Mouse (Mus musculus) forebrain, embryonic 14.5 days (tissue): ENCODE results near the gene Lypd6b. TPM values are rescaled to one million over a fixed set of nuclear protein-coding genes. Genes with fewer than 3 reads are reported as not detected.

Experiments
- ATAC-seq: fragments of 200-750 bp; cut with Nextera tagmentation; 2 replicates; pipeline ENCODE4 v1.8.0; 2017; ENCODE audit warnings: mild to moderate bottlenecking, moderate library complexity
- DNase-seq: peaks from one replicate; pipeline ENCODE4 v3.0.0-alpha.2; 2015; ENCODE audit warnings: low spot score
- H3K27ac ChIP-seq: fragments of 300-500 bp; sonication (generic); 2 replicates; pipeline ENCODE4 v1.5.1; 2014; ENCODE audit warnings: low read depth, mild to moderate bottlenecking, control low read depth, low read length, moderate library complexity
- H3K27me3 ChIP-seq: fragments of 300-500 bp; sonication (generic); replicated peaks from 2 replicates; pipeline ENCODE4 v1.6.1; 2014; ENCODE audit warnings: low read length, control low read depth, mixed read lengths; ENCODE audit not compliant: control insufficient read depth, insufficient read depth
- H3K36me3 ChIP-seq: fragments of 300-500 bp; sonication (generic); 2 replicates; pipeline ENCODE4 v1.6.1; 2014; ENCODE audit warnings: low read length, control low read depth; ENCODE audit not compliant: control insufficient read depth, insufficient read depth
- H3K4me1 ChIP-seq: fragments of 300-500 bp; sonication (generic); 2 replicates; pipeline ENCODE4 v1.6.1; 2014; ENCODE audit warnings: antibody characterized with exemption, low read length, control low read depth; ENCODE audit not compliant: control insufficient read depth, insufficient read depth
- H3K4me2 ChIP-seq: fragments of 300-500 bp; sonication (generic); 2 replicates; pipeline ENCODE4 v1.6.1; 2014; ENCODE audit warnings: mild to moderate bottlenecking, control low read depth, low read length
- H3K4me3 ChIP-seq: fragments of 300-500 bp; sonication (generic); 2 replicates; pipeline ENCODE4 v1.5.1; 2014; ENCODE audit warnings: low read depth, low read length, control low read depth
- H3K9ac ChIP-seq: fragments of 300-500 bp; sonication (generic); 2 replicates; pipeline ENCODE4 v1.6.1; 2014; ENCODE audit warnings: mild to moderate bottlenecking, low read length, control low read depth, moderate library complexity
- H3K9me3 ChIP-seq: fragments of 300-500 bp; sonication (generic); replicated peaks from 2 replicates; pipeline ENCODE4 v1.6.1; 2016; ENCODE audit warnings: low read length, control low read depth, mixed read lengths; ENCODE audit not compliant: control insufficient read depth
- WGBS: fragments of 180-500 bp; shearing (Covaris S2); extraction: QIAGEN DNeasy Blood & Tissue Kit; methylation state at CpG from one replicate; pipeline ENCODE4 v1.1.7; 2014; 5-methylcytosine and 5-hydroxymethylcytosine counted together
- polyA plus RNA-seq: library from polyadenylated mRNA; unstranded; fragments of >200 nt; fragmentation: Nextera tagmentation; extraction: Ambion mirVana; gene quantifications from 2 replicates; pipeline ENCODE4 v1.2.1, GENCODE M21; 2014

Gene Lypd6b
- polyA plus RNA-seq, 1 experiment from 2014 or later = 8.7 TPM

DNA sequence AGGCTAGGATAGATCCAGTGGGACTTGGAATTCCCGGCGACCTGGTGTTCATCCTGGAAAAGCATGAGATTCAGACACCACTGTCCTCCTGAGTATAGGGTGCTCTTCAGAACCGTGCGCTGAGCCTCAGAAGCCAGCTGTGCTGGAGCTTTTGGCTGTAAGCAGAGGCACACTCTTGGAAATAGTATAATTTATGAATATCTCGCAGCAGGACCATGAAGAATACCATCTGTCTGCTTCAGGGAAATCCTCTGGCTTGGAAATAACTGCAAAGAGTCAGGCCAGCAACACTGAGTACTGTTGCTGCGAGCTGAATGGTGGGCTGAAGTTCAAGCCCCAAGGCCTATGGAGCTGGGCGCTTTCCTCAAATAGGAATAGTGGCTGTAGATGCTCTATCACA lies 29.9 kb upstream of the Lypd6b start:
- Histone ChIP-seq H3K9ac (no peak overlapping the region), H3K4me1 (no peaks in the 10 kb centered on the region), H3K9me3 (no peaks in the 10 kb centered on the region), H3K4me3 (no peak overlapping the region), H3K36me3 (peaks cover 95% of the 10 kb centered on the region), H3K4me2 (no peak overlapping the region), H3K27me3 (no peaks in the 10 kb centered on the region), H3K27ac (no peak overlapping the region)
- WGBS = 91% methylated on average over 7 of the region's 7 CpGs
- no peak for ATAC-seq
- DNase-seq = no peak

DNA sequence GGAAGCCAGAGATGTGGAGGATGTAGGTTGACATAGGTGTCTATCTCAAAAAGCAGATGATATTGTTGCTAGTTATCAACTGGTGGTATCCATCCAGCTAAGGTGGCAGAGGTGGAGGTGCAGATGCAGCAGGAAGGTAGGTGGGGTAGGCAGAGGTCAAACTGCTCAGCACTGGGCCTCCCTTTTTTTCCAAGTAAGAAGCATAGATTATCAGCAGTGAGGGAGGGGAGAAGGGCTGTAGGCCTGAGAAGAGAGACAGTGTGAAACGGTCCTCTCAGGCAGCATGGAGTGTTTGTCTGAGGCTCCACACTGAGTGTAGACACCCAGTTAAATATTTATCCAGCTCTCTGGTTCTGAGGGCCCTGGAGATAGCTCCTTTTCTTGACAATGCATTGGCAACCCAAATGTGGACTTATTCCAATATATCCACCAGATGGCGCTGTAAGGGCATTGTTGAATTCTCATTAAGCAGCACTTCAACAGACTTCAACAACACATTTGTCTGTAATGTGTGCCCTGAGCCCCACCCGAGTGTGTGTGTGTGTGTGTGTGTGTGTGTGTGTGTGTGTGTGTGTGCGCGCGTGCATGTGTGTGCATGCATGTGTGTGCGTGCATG lies 23.0 kb upstream of the Lypd6b start:
- Histone ChIP-seq H3K27ac (peak overlapping the region; percentile 53), H3K36me3 (peaks cover 85% of the 10 kb centered on the region), H3K4me1 (no peaks in the 10 kb centered on the region), H3K4me2 (no peak overlapping the region), H3K27me3 (no peaks in the 10 kb centered on the region), H3K9ac (no peak overlapping the region), H3K9me3 (no peaks in the 10 kb centered on the region), H3K4me3 (no peak overlapping the region)
- DNase-seq = peak; percentile 95
- 56% methylated on average over 7 of the region's 7 CpGs for WGBS
- peak; percentile 85 for ATAC-seq

DNA sequence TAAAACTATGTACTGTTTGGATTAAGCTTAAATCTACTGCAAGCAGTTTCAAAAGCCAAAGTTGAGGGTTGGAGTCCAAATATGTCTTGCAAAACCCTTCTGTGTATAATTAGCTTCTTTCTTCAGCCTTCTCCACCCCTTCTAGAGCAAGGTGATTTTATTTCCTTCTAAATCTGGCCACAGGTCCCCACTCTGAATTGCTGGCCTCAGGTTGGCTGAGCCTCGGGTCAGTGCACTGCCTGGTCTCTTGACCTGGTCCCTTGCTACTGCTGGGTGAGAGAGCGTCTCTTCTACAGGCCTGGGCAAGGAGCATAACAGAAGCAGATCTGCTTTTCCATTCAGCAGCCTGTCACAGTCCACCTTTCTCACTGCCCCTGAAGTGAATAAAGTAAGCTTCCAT lies 18.6 kb upstream of the Lypd6b start:
- H3K4me2 ChIP-seq = no peak overlapping the region
- no peak overlapping the region for H3K27ac ChIP-seq
- 89% methylated on average over 2 of the region's 2 CpGs for WGBS
- H3K9ac ChIP-seq = no peak overlapping the region
- H3K27me3 ChIP-seq = no peaks in the 10 kb centered on the region
- DNase-seq (no peak), ATAC-seq (no peak)
- H3K4me3 ChIP-seq = no peak overlapping the region
- H3K9me3 ChIP-seq = no peaks in the 10 kb centered on the region
- H3K36me3 ChIP-seq = peaks cover 71% of the 10 kb centered on the region
- H3K4me1 ChIP-seq = no peaks in the 10 kb centered on the region

DNA sequence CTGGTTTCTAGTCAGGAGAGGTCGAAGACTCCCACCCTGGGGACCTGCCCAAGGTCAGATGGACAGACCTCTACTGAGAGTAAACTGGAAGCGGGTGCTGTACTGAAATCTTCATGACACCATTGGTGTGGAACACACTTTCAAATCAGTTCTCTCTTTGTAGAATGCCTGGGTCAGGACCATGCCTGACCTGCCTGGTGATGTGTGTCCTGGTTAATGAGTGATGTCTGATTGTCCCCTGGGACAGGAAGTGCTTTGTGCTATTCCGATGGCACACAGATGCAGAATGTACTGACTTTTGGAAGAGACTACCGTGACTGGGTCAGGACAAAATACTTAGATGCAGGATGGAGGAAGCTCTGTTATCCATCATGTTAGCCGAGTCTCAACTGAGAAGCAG lies 17.0 kb upstream of the Lypd6b start:
- 97% methylated on average over 5 of the region's 5 CpGs for WGBS
- DNase-seq (no peak), ATAC-seq (no peak)
- Histone ChIP-seq H3K4me2 (no peak overlapping the region), H3K4me3 (no peak overlapping the region), H3K9me3 (no peaks in the 10 kb centered on the region), H3K9ac (no peak overlapping the region), H3K27me3 (no peaks in the 10 kb centered on the region), H3K4me1 (no peaks in the 10 kb centered on the region), H3K27ac (no peak overlapping the region), H3K36me3 (peaks cover 69% of the 10 kb centered on the region)

DNA sequence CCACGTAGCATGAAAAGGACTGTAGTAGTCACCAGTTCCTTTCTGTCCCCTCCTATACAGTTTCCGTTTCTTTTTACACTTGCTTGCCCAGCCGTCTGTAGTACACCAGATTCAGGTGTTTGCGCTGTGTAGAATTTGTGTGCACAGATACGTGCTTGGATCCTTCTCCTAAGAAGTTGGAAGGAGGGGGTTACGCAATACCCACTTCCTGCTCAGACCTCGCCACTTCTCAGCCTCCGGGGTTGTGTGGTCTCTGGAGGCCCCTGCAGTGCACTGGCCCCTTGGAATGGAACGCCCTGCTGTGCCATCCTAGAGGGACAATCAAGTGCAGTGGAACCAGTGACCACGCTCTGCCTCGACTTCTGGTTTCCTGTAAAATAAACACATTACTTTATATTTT lies 16.3 kb upstream of the Lypd6b start:
- DNase-seq = no peak
- WGBS = 81% methylated on average over 11 of the region's 11 CpGs

DNA sequence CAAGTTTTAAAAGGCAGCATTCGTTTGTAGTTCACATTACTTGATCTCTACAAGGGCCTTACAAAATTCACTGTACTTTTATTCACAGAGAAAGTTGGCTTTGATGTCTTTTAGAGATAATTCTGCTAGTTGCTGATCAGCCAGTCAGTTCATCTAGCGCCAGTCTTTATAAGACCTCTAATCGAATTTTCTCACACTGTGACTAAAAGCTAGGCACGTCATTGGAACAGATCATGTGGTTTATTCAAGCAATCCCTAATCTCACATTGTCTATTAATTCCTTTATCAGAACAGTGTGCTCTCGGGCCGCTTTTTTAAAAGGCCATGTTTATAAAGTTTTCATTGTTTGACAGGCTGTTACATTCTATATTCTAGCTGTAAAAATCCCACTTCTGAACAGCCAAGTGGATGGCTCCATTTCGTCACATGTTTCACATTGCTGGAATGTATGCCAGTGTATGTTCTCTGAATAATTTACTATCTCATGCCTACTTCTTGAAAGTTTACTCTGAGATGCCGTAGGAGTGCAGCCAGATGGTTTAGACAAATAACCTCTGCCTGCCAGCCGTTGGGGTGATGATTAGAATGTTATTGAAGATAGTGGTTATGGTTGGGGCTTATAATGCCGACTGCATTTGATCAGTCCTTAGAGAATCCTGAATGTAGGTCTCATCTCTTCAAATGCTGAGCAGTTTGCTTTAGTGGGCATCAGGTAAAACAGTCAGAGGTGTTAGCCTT lies 14.1 kb upstream of the Lypd6b start:
- DNase-seq = no peak
- 0 out of 2 replicates have a peak, but pooled peaks cover 3% of the 10 kb centered on the region for H3K4me1 ChIP-seq
- H3K27ac ChIP-seq = no peak overlapping the region
- H3K27me3 ChIP-seq = no peaks in the 10 kb centered on the region
- H3K36me3 ChIP-seq = peaks cover 46% of the 10 kb centered on the region
- no peak overlapping the region for H3K4me2 ChIP-seq
- no peaks in the 10 kb centered on the region for H3K9me3 ChIP-seq
- H3K4me3 ChIP-seq = no peak overlapping the region
- WGBS = 75% methylated on average over 10 of the region's 10 CpGs
- ATAC-seq = no peak
- H3K9ac ChIP-seq = no peak overlapping the region

More for the DNA sequence above, 16.3 kb upstream of the Lypd6b start:
- no peaks in the 10 kb centered on the region for H3K9me3 ChIP-seq
- no peak overlapping the region for H3K4me2 ChIP-seq
- no peak for ATAC-seq
- H3K9ac ChIP-seq = no peak overlapping the region
- H3K27ac ChIP-seq = no peak overlapping the region
- no peaks in the 10 kb centered on the region for H3K27me3 ChIP-seq
- no peaks in the 10 kb centered on the region for H3K4me1 ChIP-seq
- peaks cover 63% of the 10 kb centered on the region for H3K36me3 ChIP-seq
- no peak overlapping the region for H3K4me3 ChIP-seq

DNA sequence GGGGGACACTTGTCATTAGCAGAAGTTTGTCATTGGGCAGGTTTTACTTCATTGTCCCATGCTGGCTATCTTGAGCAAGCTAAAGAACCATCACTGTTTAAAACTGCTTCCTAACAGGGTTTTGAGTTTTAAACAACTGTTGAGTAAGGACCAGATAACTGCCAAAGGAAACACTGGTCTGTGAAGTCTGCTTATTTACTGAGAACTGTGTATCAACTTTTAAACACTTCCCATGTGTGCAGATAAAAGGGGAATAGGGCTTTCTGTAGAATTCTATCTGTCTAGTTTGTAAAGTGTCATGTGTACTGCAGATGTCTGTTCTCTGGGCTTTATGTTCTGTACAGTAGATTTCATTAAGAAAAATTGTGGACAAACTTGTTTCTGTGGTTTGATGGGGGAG lies 13.3 kb upstream of the Lypd6b start:
- H3K4me2 ChIP-seq = no peak overlapping the region
- 0 out of 2 replicates have a peak, but pooled peaks cover 3% of the 10 kb centered on the region for H3K4me1 ChIP-seq
- ATAC-seq = no peak
- DNase-seq = no peak
- no peaks in the 10 kb centered on the region for H3K27me3 ChIP-seq
- H3K4me3 ChIP-seq = no peak overlapping the region
- no peaks in the 10 kb centered on the region for H3K9me3 ChIP-seq
- H3K9ac ChIP-seq = no peak overlapping the region
- H3K27ac ChIP-seq = no peak overlapping the region
- peaks cover 38% of the 10 kb centered on the region for H3K36me3 ChIP-seq

DNA sequence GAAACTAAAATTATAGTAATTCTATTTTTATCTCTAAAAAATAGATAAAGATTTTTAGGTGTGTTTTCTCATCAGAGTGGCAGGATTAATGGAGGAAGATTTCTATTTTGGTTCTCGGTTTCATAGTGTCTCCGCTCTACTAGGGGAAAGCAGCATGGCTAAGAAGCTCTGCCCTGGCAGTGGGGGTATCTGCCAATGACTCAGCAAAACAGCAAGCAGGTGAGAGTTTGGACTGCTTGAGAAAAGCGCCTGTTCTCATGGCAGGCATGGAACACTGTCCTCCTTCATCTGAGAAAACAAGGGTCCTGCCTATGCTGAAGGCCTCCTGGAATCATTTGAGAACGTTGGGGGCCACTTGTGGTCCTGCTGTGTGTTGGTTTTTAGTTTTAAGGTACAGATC lies 12.3 kb upstream of the Lypd6b start:
- no peak overlapping the region for H3K4me2 ChIP-seq
- no peak for DNase-seq
- H3K4me3 ChIP-seq = no peak overlapping the region
- H3K4me1 ChIP-seq = 0 out of 2 replicates have a peak, but pooled peaks cover 3% of the 10 kb centered on the region
- H3K27me3 ChIP-seq = no peaks in the 10 kb centered on the region
- no peak overlapping the region for H3K9ac ChIP-seq
- H3K27ac ChIP-seq = no peak overlapping the region
- no peak for ATAC-seq
- peaks cover 29% of the 10 kb centered on the region for H3K36me3 ChIP-seq
- no peaks in the 10 kb centered on the region for H3K9me3 ChIP-seq
- WGBS = 89% methylated on average over 4 of the region's 4 CpGs

DNA sequence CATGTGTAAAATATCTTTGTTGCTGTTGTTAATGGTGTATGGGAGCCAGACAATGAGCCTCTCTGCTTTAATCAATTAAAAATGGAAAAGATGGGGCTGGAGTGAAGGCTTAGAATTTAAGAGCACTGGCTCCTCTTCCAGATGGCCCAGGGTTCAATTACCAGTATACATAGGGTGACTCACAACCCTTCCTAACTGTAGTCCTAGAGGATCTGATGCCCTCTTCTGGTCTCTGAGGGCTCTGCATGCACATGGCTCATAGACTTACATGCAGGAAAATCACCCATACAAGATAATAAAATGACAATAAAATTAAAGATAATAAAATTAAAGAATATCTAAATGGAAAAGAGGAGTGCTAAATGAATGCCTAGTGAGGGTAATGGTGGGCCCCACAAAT lies 11.8 kb upstream of the Lypd6b start:
- Histone ChIP-seq H3K27ac (no peak overlapping the region), H3K9me3 (no peaks in the 10 kb centered on the region), H3K9ac (no peak overlapping the region), H3K27me3 (no peaks in the 10 kb centered on the region), H3K36me3 (peaks cover 24% of the 10 kb centered on the region), H3K4me3 (no peak overlapping the region), H3K4me2 (no peak overlapping the region), H3K4me1 (0 out of 2 replicates have a peak, but pooled peaks cover 3% of the 10 kb centered on the region)
- 0 out of 2 replicates have a peak, but pooled peaks have one; percentile 21 for ATAC-seq
- DNase-seq = no peak
